Mouse (Mus musculus) liver, postnatal 0 days (tissue): ENCODE results near the gene Fbxo34.

ENCODE experiments used
- CTCF ChIP-seq: sonication (generic); IDR thresholded peaks from 2 replicates; pipeline ENCODE4 v1.5.1; 2016; ENCODE audit warnings: antibody characterized with exemption, low read depth
- EP300 ChIP-seq: IDR thresholded peaks from 2 replicates; pipeline ENCODE4 v1.6.1; 2016; ENCODE audit warnings: antibody characterized with exemption, low read depth, mild to moderate bottlenecking

DNA sequence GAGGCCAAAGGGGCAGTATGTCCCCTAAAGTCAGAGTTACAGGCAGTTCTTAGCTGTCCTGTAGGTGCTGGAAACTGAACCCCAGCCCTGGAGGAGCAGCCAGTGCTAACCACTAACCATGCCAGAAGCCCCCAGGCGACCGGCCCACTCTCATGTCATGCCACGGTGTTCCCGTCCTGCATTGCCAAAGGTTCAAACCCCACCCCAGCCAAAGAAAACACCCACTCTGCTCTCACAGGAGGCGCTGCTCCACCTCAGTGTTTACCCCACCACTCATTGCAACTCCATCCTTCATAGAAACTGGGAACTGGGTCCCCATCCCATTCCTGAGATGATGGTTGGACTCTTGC lies 83.9 kb downstream of the Fbxo34 start:
- TF ChIP-seq CTCF (no peak), EP300 (no peak)
